Mouse (Mus musculus): ENCODE results near the gene Yeats4.

DNA sequence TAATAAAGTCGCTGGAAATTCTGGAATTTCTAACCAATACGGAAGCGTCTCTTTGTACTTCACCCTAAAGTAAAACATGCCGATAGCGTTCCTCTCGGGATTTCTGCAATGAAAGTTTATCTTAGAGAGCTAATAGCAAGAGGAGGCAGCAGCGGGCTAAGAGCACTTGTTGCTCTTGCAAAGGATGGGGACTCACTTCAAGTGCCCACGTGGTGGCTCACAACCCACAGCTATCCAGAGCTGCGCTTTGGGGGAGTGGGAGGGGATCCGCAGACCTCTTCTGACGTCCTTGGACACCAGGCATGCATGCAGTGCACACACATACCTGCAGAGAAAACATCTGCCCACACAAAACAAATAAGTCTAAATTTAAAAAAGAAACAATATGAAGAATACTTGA lies 11.6 kb upstream of the Yeats4 start:
- TF ChIP-seq CTCF (conservative IDR thresholded peaks at IDR 0.05; ENCODE audit: low read length) (no peak), NANOG (IDR thresholded peaks at IDR 0.05; ENCODE audit: borderline replicate concordance, low read length) (no peak)

Data from E14TG2a.4 (cell line).